Mouse (Mus musculus) small intestine, adult 2 months (tissue): ENCODE measurements around the gene Rxrb. TPM values are rescaled to one million over a fixed set of nuclear protein-coding genes. Genes with fewer than 3 reads are reported as not detected.

Source experiments
- H3K27ac ChIP-seq: fragments of 200-500 bp; 2 replicates; pipeline ENCODE4 v1.5.1; 2012; ENCODE audit warnings: low read depth, low read length, control low read depth, inconsistent platforms; ENCODE audit not compliant: insufficient read depth
- H3K27me3 ChIP-seq: fragments of 200-500 bp; 2 replicates; pipeline ENCODE4 v1.6.1; 2012; ENCODE audit warnings: mild to moderate bottlenecking, moderate library complexity, low read length, inconsistent platforms; ENCODE audit not compliant: control insufficient read depth, insufficient read depth
- H3K36me3 ChIP-seq: fragments of 200-500 bp; 2 replicates; pipeline ENCODE4 v1.6.1; 2012; ENCODE audit warnings: mild to moderate bottlenecking, low read length, control low read depth, inconsistent platforms; ENCODE audit not compliant: control insufficient read depth, insufficient read depth
- H3K4me1 ChIP-seq: fragments of 200-500 bp; 2 replicates; pipeline ENCODE4 v1.6.1; 2012; ENCODE audit warnings: low read length, inconsistent platforms, mixed read lengths; ENCODE audit not compliant: control insufficient read depth, insufficient read depth, insufficient read length
- H3K4me3 ChIP-seq: fragments of 200-500 bp; 2 replicates; pipeline ENCODE4 v1.5.1; 2012; ENCODE audit warnings: low read depth, mild to moderate bottlenecking, control low read depth, inconsistent platforms, low read length, moderate library complexity
- CTCF ChIP-seq: fragments of 200-500 bp; IDR thresholded peaks from 2 replicates; pipeline ENCODE4 v1.5.1; 2012; ENCODE audit warnings: low read depth, mild to moderate bottlenecking, control low read depth, inconsistent platforms, low read length, moderate library complexity, mixed read lengths; ENCODE audit not compliant: insufficient replicate concordance, insufficient read length; ENCODE audit errors: extremely low read depth
- POLR2A ChIP-seq: fragments of 200-500 bp; IDR thresholded peaks from 2 replicates; pipeline ENCODE4 v1.6.1; 2012; ENCODE audit warnings: low read depth, mild to moderate bottlenecking, control low read depth, inconsistent platforms, low read length, moderate library complexity
- WGBS: fragments of 180-500 bp; shearing (Covaris S2); methylation state at CpG from one replicate; pipeline ENCODE4 v1.1.7; 2018; 5-methylcytosine and 5-hydroxymethylcytosine counted together
- polyA plus RNA-seq: library from polyadenylated mRNA; depleted of rRNA; stranded (reverse); fragments of >200 nt; gene quantifications from 2 replicates; pipeline ENCODE4 v1.2.3, GENCODE M21; 2012

Rxrb gene
- polyA plus RNA-seq, 1 experiment, result 64.2 TPM

- TF ChIP-seq CTCF (no peak), POLR2A (no peak)
- Histone ChIP-seq H3K36me3 (peaks cover 28% of the 10 kb centered on the region), H3K27me3 (peaks cover 11% of the 10 kb centered on the region), H3K4me1 (peaks cover 10% of the 10 kb centered on the region), H3K27ac (no peak overlapping the region), H3K4me3 (peak overlapping the region; percentile 36)
- WGBS, result 8% methylated on average over 21 of the region's 21 CpGs
These were observed 6.8 kb downstream of the Rxrb start for GRCm38 (mm10) chr17:34038440-34038839.

- H3K4me3 ChIP-seq, result peak within 1 kb of the TSS; percentile 36
- 6% methylated on average over 28 of the region's 28 CpGs for WGBS
- TF ChIP-seq POLR2A, result no peak
- TF ChIP-seq CTCF, result no peak
These were observed 7.4 kb downstream of the Rxrb start, which contains the start of gene Col11a2 for GRCm38 (mm10) chr17:34038878-34039561. TSS of gene Col11a2 (plus strand) at chr17:34039437.

GRCm38 (mm10) chr17:34039562-34040450 lies 8.2 kb downstream of the Rxrb start:
- Histone ChIP-seq H3K4me3 (no peak overlapping the region), H3K36me3 (peaks cover 25% of the 10 kb centered on the region), H3K27me3 (peaks cover 11% of the 10 kb centered on the region), H3K4me1 (peaks cover 10% of the 10 kb centered on the region), H3K27ac (no peak overlapping the region)
- TF ChIP-seq CTCF, result no peak
- no peak for TF ChIP-seq POLR2A
- 15% methylated on average over 17 of the region's 17 CpGs for WGBS

More at GRCm38 (mm10) chr17:34038878-34039561, 7.4 kb downstream of the Rxrb start, which contains the start of gene Col11a2:
- Histone ChIP-seq H3K27ac (no peak within 1 kb of the TSS), H3K27me3 (peaks cover 11% of the 10 kb centered on the region), H3K36me3 (peaks cover 28% of the 10 kb centered on the region), H3K4me1 (peaks cover 10% of the 10 kb centered on the region)

- Histone ChIP-seq H3K4me3 (no peak overlapping the region), H3K27ac (no peak overlapping the region), H3K36me3 (no peaks in the 10 kb centered on the region), H3K4me1 (no peaks in the 10 kb centered on the region), H3K27me3 (no peaks in the 10 kb centered on the region)
- WGBS, result 78% methylated on average over 14 of the region's 14 CpGs
- TF ChIP-seq POLR2A (no peak), CTCF (no peak)
These were observed 14.3 kb downstream of the Rxrb start for GRCm38 (mm10) chr17:34045941-34046340.

- Histone ChIP-seq H3K4me3 (no peak overlapping the region), H3K4me1 (no peaks in the 10 kb centered on the region), H3K27ac (no peak overlapping the region), H3K36me3 (no peaks in the 10 kb centered on the region), H3K27me3 (no peaks in the 10 kb centered on the region)
- WGBS, result 85% methylated on average over 5 of the region's 5 CpGs
- no peak for TF ChIP-seq CTCF
- no peak for TF ChIP-seq POLR2A
These were observed 15.9 kb downstream of the Rxrb start for GRCm38 (mm10) chr17:34047404-34048050.

GRCm38 (mm10) chr17:34057224-34057623 lies 25.6 kb downstream of the Rxrb start:
- no peak overlapping the region for H3K4me3 ChIP-seq
- H3K36me3 ChIP-seq, result no peaks in the 10 kb centered on the region
- no peaks in the 10 kb centered on the region for H3K4me1 ChIP-seq
- WGBS, result 75% methylated on average over 7 of the region's 7 CpGs
- no peak for TF ChIP-seq POLR2A
- no peak for TF ChIP-seq CTCF
- no peaks in the 10 kb centered on the region for H3K27me3 ChIP-seq
- H3K27ac ChIP-seq, result no peak overlapping the region

GRCm38 (mm10) chr17:34068864-34069263 lies 37.3 kb downstream of the Rxrb start:
- TF ChIP-seq CTCF, result no peak
- no peak for TF ChIP-seq POLR2A
- Histone ChIP-seq H3K4me3 (no peak overlapping the region), H3K27ac (no peak overlapping the region), H3K36me3 (no peaks in the 10 kb centered on the region), H3K27me3 (no peaks in the 10 kb centered on the region), H3K4me1 (no peaks in the 10 kb centered on the region)
- WGBS, result 35% methylated on average over 3 of the region's 3 CpGs
